Mouse (Mus musculus) kidney, adult 2 months (tissue): Measurements from ENCODE around the gene Dglucy.

ENCODE experiments used
- CTCF ChIP-seq: fragments of 200-500 bp; conservative IDR thresholded peaks from 2 replicates; pipeline ENCODE4 v1.5.1; 2011; ENCODE audit warnings: low read depth, mild to moderate bottlenecking, control low read depth, low read length, moderate library complexity, mixed read lengths; ENCODE audit not compliant: insufficient read depth, insufficient read length
- POLR2A ChIP-seq: fragments of 200-500 bp; IDR thresholded peaks from one replicate; pipeline ENCODE4 v1.6.1; 2011; ENCODE audit warnings: low read depth, low read length, control low read depth

- TF ChIP-seq CTCF, result no peak
- no peak for TF ChIP-seq POLR2A
Observed at GRCm38 (mm10) chr12:100936737-100937136, 157.9 kb downstream of the Dglucy start.
